Mouse (Mus musculus): ENCODE measurements around the gene Armc7. TPM values are rescaled to one million over a fixed set of nuclear protein-coding genes. Genes with fewer than 3 reads are reported as not detected.
"Not testable (repeated sequence)": the region's sequence is repeated elsewhere in the genome, so short reads cannot be mapped to it uniquely, and the experiment has no call there.

Armc7 gene
- total and polyA plus RNA-seq, 2 experiments from 2014 or later: 13.4 to 14.0 TPM

DNA sequence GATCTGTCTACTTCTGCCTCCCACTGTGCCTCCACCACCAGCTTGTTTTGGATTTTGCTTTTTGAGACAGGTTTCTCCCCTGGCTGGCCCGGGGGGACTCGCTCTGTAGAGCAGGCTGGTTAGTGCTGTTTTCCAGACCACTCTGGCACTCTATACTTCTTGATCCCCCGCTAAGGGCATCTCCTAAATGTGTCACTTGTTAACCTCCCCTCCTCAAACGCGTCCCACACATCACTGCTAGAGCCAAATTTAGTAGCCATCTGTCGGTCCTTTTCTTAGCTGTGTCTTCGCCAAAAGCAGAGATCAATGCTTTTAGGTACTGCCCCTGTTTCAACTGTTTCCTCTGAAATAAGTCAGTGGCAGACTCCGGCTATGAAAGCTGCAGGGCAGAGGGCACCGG is 43.2 kb downstream of the Armc7 start:
- WGBS: 73% methylated on average over 9 of the region's 9 CpGs
- no peaks in the 10 kb centered on the region for H3K4me1 ChIP-seq (ENCODE audit: insufficient read depth, low read length)
- H3K4me2 ChIP-seq (ENCODE audit: low read depth, low read length, poor library complexity, severe bottlenecking): no peak overlapping the region
- no peak for TF ChIP-seq CTCF (IDR thresholded peaks at IDR 0.05)
- peaks cover 11% of the 10 kb centered on the region for H3K36me3 ChIP-seq (ENCODE audit: insufficient read depth, low read length)
- ATAC-seq (ENCODE audit: low FRiP score) (no peak), DNase-seq (ENCODE audit: low spot score) (no peak)
- no peak overlapping the region for H3K9ac ChIP-seq (replicated peaks; ENCODE audit: low read length, poor library complexity, severe bottlenecking)
- H3K27ac ChIP-seq (ENCODE audit: low read depth, low read length): no peak overlapping the region
- H3K4me3 ChIP-seq (ENCODE audit: low read depth, low read length): no peak overlapping the region
- H3K9me3 ChIP-seq (ENCODE audit: low read length): no peaks in the 10 kb centered on the region
- no peaks in the 10 kb centered on the region for H3K27me3 ChIP-seq (ENCODE audit: insufficient read depth, low read length)

GRCm38 (mm10) chr11:115519581-115519980 is 44.1 kb downstream of the Armc7 start:
- TF ChIP-seq CTCF (IDR thresholded peaks at IDR 0.05): no peak
- Histone ChIP-seq H3K27me3 (ENCODE audit: insufficient read depth, low read length) (no peaks in the 10 kb centered on the region), H3K4me3 (ENCODE audit: low read depth, low read length) (no peak overlapping the region), H3K4me2 (ENCODE audit: low read depth, low read length, poor library complexity, severe bottlenecking) (no peak overlapping the region), H3K9ac (replicated peaks; ENCODE audit: low read length, poor library complexity, severe bottlenecking) (no peak overlapping the region), H3K36me3 (ENCODE audit: insufficient read depth, low read length) (peaks cover 16% of the 10 kb centered on the region), H3K27ac (ENCODE audit: low read depth, low read length) (no peak overlapping the region), H3K4me1 (ENCODE audit: insufficient read depth, low read length) (no peaks in the 10 kb centered on the region), H3K9me3 (ENCODE audit: low read length) (no peaks in the 10 kb centered on the region)
- WGBS: 92% methylated on average over 3 of the region's 3 CpGs
- DNase-seq (ENCODE audit: low spot score) (no peak), ATAC-seq (ENCODE audit: low FRiP score) (no peak)

DNA sequence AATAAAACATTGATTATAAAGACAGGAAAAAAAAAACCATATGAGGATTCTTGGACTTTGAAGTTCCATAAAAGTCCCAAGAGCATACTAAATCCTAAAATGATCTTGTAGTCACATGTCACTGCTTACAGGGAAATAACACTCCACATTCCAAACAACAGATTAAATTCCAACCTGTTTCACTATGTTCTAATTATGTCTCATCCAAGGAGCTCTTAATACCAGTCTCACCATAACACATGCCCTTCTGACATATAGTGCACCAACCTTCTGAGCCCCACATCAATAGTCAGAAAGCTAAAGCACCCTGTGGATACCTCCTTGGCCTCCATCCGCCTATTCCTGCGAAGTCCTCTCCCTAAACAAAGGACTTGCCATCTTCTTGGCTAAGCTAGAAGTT is 44.8 kb downstream of the Armc7 start:
- Histone ChIP-seq H3K9ac (replicated peaks; ENCODE audit: low read length, poor library complexity, severe bottlenecking) (no peak overlapping the region), H3K4me1 (ENCODE audit: insufficient read depth, low read length) (no peaks in the 10 kb centered on the region), H3K27me3 (ENCODE audit: insufficient read depth, low read length) (no peaks in the 10 kb centered on the region), H3K9me3 (ENCODE audit: low read length) (no peaks in the 10 kb centered on the region), H3K4me3 (ENCODE audit: low read depth, low read length) (no peak overlapping the region), H3K27ac (ENCODE audit: low read depth, low read length) (no peak overlapping the region), H3K4me2 (ENCODE audit: low read depth, low read length, poor library complexity, severe bottlenecking) (no peak overlapping the region), H3K36me3 (ENCODE audit: insufficient read depth, low read length) (peaks cover 21% of the 10 kb centered on the region)
- no peak for DNase-seq (ENCODE audit: low spot score)
- WGBS: 45% methylated on average over 2 of the region's 2 CpGs
- no peak for ATAC-seq (ENCODE audit: low FRiP score)
- no peak for TF ChIP-seq CTCF (IDR thresholded peaks at IDR 0.05)

- H3K4me2 ChIP-seq (ENCODE audit: low read depth, low read length, poor library complexity, severe bottlenecking): no peak overlapping the region
- H3K9me3 ChIP-seq (ENCODE audit: low read length): no peaks in the 10 kb centered on the region
- H3K4me3 ChIP-seq (ENCODE audit: low read depth, low read length): no peak overlapping the region
- H3K9ac ChIP-seq (replicated peaks; ENCODE audit: low read length, poor library complexity, severe bottlenecking): no peak overlapping the region
- H3K4me1 ChIP-seq (ENCODE audit: insufficient read depth, low read length): no peaks in the 10 kb centered on the region
- WGBS: 90% methylated on average over 4 of the region's 4 CpGs
- DNase-seq (ENCODE audit: low spot score) (no peak), ATAC-seq (ENCODE audit: low FRiP score) (no peak)
- peaks cover 26% of the 10 kb centered on the region for H3K36me3 ChIP-seq (ENCODE audit: insufficient read depth, low read length)
- no peaks in the 10 kb centered on the region for H3K27me3 ChIP-seq (ENCODE audit: insufficient read depth, low read length)
- no peak for TF ChIP-seq CTCF (IDR thresholded peaks at IDR 0.05)
- H3K27ac ChIP-seq (ENCODE audit: low read depth, low read length): no peak overlapping the region
These were observed 45.6 kb downstream of the Armc7 start for GRCm38 (mm10) chr11:115521080-115521479.

DNA sequence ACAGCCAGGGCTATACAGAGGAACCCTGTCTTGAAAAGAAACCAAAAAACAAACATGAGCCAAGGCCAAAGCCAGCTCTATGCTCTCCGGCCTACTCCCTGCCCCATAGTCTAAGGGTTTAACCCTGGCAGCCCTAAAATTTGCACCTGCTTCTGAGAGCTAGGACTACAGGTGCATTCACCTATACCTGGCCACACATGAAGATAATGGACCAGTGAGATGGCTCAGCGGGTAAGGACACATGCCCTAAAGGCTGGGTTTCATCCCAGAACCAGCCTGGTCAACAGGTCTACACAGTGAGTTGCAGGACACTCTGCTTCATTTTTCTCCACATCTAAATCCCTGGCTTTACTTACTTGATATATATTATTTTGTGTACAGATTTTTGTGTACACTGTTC is 46.8 kb downstream of the Armc7 start:
- Histone ChIP-seq H3K27me3 (ENCODE audit: insufficient read depth, low read length) (no peaks in the 10 kb centered on the region), H3K4me2 (ENCODE audit: low read depth, low read length, poor library complexity, severe bottlenecking) (no peak overlapping the region), H3K9ac (replicated peaks; ENCODE audit: low read length, poor library complexity, severe bottlenecking) (no peak overlapping the region), H3K4me1 (ENCODE audit: insufficient read depth, low read length) (no peaks in the 10 kb centered on the region), H3K27ac (ENCODE audit: low read depth, low read length) (no peak overlapping the region), H3K4me3 (ENCODE audit: low read depth, low read length) (no peak overlapping the region), H3K9me3 (ENCODE audit: low read length) (no peaks in the 10 kb centered on the region), H3K36me3 (ENCODE audit: insufficient read depth, low read length) (peaks cover 33% of the 10 kb centered on the region)
- no peak for TF ChIP-seq CTCF (IDR thresholded peaks at IDR 0.05)
- ATAC-seq (ENCODE audit: low FRiP score): no peak
- 92% methylated on average over 2 of the region's 2 CpGs for WGBS
- DNase-seq (ENCODE audit: low spot score): no peak

GRCm38 (mm10) chr11:115522703-115523102 is 47.2 kb downstream of the Armc7 start:
- no peaks in the 10 kb centered on the region for H3K4me1 ChIP-seq (ENCODE audit: insufficient read depth, low read length)
- H3K9me3 ChIP-seq (ENCODE audit: low read length): no peaks in the 10 kb centered on the region
- no peak for ATAC-seq (ENCODE audit: low FRiP score)
- H3K27me3 ChIP-seq (ENCODE audit: insufficient read depth, low read length): no peaks in the 10 kb centered on the region
- H3K27ac ChIP-seq (ENCODE audit: low read depth, low read length): no peak overlapping the region
- H3K4me3 ChIP-seq (ENCODE audit: low read depth, low read length): no peak overlapping the region
- no peak overlapping the region for H3K9ac ChIP-seq (replicated peaks; ENCODE audit: low read length, poor library complexity, severe bottlenecking)
- H3K4me2 ChIP-seq (ENCODE audit: low read depth, low read length, poor library complexity, severe bottlenecking): no peak overlapping the region
- 81% methylated on average over 2 of the region's 2 CpGs for WGBS
- no peak for DNase-seq (ENCODE audit: low spot score)
- H3K36me3 ChIP-seq (ENCODE audit: insufficient read depth, low read length): peaks cover 33% of the 10 kb centered on the region
- TF ChIP-seq CTCF (IDR thresholded peaks at IDR 0.05): no peak

GRCm38 (mm10) chr11:115526446-115526845 is 51.0 kb downstream of the Armc7 start:
- not testable (repeated sequence) for DNase-seq (ENCODE audit: low spot score); H3K27me3 ChIP-seq (ENCODE audit: insufficient read depth, low read length); H3K9me3 ChIP-seq (ENCODE audit: low read length); H3K4me2 ChIP-seq (ENCODE audit: low read depth, low read length, poor library complexity, severe bottlenecking); H3K4me3 ChIP-seq (ENCODE audit: low read depth, low read length); H3K27ac ChIP-seq (ENCODE audit: low read depth, low read length); ATAC-seq (ENCODE audit: low FRiP score); H3K4me1 ChIP-seq (ENCODE audit: insufficient read depth, low read length); H3K9ac ChIP-seq (replicated peaks; ENCODE audit: low read length, poor library complexity, severe bottlenecking)
- WGBS: 82% methylated on average over 3 of the region's 3 CpGs
- H3K36me3 ChIP-seq (ENCODE audit: insufficient read depth, low read length): peaks cover 35% of the 10 kb centered on the region

Data from midbrain, postnatal 0 days (tissue).